Mouse (Mus musculus) ovary, adult 18-20 months (tissue): ENCODE measurements at regions not wholly inside any gene's neighbourhood (a gene's known extent, or its start where the extent isn't known, plus 50 kb on each side); places are given as distances from the start of the nearest gene placed in this dataset.

Experiments used
- DNase-seq: peaks from one replicate; pipeline ENCODE4 v3.0.0; 2022; ENCODE audit warnings: low spot score, mixed read lengths

DNA sequence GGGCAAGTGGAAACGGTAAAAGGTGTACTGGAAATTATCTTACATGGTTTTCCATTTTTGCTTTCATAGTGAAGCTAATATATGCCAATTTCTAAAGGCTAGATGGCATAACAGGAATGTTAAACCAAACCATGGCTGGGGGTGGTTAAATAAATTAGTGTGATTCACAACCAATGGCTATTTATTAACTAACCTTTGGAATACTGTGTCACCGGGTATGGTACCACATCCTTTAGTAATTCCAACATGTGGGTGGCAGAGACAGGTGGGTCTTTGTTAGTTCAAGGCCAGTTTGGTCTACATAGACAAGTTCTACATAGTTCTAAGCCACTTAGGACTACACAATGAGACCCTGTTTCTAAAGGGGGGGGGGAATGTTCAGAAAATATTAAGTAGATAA, 179.8 kb upstream of the Plxnc1 start:
- DNase-seq: no peak

DNA sequence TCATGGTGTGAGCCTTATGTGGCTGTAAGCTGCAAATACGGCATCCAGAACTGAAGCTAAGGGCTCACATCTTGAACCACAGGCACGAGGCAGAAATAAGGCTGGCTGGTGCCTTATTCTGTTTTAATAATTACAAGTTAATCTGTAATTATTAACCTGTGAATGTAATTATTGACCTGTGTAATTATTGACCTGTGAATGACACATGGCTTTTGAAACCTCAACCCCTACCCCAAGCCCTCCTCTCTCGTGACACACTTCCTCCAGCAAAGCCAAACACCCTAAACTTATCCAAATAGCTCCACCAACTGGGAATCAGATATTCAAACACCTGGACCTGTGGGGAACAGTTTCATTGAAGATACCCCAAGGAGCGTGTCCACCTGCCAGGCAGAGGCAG, 175.4 kb upstream of the Plxnc1 start:
- no peak for DNase-seq

DNA sequence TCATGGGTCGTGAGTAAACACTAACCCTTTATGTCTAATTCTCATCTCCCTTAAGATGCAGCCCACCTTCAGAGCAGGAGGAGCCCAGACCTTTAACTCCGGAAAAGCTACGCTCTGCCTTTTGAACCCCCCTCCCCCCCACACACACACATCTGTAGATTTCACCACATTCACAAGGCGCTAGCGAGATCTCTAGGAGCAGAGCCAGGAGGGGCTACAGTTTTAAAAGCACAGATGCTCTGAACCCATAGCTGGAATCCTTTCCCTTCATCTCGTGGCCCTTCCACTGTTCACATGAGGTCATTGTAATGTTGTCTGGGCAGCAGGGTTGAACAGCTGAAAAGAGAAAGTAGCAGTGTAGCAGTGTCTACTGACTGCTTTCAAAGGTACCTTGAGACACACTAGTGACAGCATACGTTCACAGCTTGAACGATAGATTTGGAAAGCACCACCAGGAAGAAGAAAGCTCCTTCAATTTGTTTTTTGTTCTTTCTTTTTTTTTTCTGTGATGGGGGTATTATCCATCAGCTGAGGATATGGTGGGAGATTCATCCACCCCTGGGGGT, 174.2 kb upstream of the Plxnc1 start:
- no peak for DNase-seq

GRCm38 (mm10) chr10:95117731-95118212, 173.1 kb upstream of the Plxnc1 start:
- DNase-seq: no peak

- peak; percentile 69 for DNase-seq
These were observed 172.6 kb upstream of the Plxnc1 start for GRCm38 (mm10) chr10:95117041-95117730.

GRCm38 (mm10) chr10:95116579-95117011, 172.0 kb upstream of the Plxnc1 start:
- DNase-seq: no peak

DNA sequence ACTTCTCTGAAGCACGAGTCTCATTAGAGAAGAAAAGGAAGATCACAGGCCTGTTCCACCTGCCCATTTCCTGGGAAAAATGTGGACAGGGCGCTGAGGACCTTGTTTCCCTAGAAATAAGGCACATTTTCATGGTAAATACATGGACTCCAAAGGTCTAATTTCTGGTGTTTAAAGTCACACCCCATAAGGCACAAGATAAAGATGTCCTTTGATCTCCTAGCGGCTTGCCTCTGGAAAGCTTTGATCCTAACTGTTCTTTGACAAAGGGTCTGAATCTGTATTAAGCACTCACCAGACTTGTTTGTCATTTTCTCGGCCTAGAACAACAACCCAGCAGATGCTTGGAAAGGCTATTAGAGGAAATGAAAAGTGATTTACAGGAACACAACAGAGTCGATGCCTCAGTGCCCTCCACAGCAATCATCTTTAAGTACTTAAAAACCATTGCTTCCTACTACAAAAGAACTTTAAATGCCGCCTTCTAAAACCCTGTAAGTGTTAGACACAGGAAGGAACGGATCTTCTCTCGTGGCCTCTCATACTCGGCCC, 168.3 kb upstream of the Plxnc1 start:
- no peak for DNase-seq

DNA sequence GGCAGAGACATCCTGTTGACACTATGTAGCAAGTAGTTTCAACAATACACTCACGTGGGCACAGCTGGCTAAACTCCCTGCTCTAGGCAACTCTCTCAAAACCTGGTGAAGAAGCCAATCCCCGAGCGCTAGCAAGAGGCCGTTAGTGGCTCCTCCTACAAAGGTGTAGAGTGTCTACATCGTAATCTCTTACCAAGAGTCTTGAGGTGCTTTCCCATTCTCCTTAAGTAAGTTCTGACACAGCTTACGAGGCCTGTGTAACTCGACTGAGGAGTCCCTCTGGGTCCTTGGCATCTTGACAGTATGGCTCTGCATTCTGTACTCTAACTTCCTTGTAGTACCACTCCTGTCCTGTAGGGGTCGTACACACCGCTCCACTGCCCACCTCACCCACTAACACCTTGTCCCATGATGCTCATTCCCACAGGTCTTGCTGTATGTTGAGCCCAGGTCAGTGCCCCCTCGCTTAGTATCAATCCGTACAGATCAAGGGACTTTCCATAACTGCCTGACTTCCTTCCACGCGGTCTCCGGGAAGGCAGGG, 167.7 kb upstream of the Plxnc1 start:
- no peak for DNase-seq

DNA sequence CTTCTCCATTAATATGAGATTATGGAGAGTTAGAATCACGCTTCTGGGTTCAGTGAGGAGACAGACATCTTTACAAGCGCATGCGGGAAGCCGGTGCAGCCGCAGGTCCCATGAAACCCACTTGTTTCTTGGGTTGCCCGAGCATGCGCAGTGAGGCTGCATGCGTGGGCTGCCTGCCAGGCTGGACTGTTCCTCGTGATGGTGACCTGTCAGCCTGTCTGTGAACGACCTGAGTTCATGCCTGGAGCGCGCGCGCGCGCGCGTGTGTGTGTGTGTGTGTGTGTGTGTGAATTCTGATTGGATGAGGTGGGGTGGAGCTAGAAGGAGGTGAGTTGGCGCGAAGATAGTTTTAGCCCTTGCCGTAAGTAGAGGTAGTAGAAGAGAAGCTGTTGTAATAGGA, 166.2 kb upstream of the Plxnc1 start:
- DNase-seq: no peak

DNA sequence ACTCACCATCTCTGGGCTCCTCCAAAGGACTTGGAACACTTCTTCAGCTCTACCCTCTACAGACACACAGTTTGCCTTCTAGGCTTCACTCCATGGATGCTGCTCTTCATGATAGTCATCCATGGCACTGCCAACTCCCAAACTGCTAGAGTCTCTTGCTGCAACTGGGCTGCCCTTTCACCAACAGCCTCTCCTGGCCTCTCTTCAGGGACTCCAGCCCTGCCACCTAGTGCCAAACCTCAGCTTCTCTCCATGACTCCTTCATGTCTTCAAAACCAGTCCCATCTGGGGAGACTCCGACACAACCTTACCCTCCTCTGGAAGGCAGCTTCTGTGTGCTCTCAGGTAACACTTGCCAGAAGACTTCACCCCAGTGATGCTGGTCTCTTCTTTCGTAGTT, 164.9 kb upstream of the Plxnc1 start:
- no peak for DNase-seq

GRCm38 (mm10) chr10:95107532-95108251, 163.1 kb upstream of the Plxnc1 start:
- no peak for DNase-seq

DNA sequence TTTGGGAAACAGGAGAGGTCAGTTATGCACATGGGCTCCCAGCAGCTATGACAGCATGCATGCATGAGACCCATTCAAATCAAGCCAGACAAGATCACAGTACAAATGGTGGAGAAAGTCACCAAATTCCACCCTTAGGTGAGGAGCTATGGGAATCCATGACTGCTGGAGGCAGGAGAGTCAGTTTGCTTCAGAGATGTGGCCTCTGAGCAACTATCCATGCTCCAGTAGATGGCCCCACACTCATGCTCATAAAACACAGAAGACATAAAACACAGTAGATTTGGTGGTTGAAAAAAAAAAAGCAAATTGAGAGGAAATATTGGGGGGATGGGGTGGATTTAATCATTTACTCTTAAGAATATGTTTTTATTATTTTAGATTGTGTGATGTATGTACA, 159.2 kb upstream of the Plxnc1 start:
- no peak for DNase-seq

GRCm38 (mm10) chr10:95102981-95103380, 158.3 kb upstream of the Plxnc1 start:
- no peak for DNase-seq

DNA sequence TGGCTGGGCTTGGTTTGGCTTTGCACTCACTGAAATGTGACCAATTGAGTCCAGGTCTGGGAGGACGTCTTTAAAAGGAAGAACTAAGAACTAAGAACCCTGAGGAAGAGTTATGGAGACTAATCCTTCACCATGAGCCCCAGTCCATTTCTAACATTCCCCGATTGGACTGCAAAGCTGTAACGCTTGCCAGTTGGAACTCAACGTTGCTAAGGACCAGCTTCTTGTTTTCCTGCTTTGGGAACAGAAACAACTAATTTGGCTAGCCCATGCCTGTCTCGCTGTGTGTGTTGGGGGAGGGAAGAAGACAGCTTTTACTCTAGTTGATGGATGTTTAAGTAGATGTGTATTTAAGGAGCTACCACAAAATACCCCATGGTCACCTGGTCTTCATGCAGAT, 155.3 kb upstream of the Plxnc1 start:
- DNase-seq: no peak

GRCm38 (mm10) chr10:95095847-95096246, 151.2 kb upstream of the Plxnc1 start:
- no peak for DNase-seq

- DNase-seq: no peak
These were observed 150.1 kb upstream of the Plxnc1 start for GRCm38 (mm10) chr10:95094771-95095170.

DNA sequence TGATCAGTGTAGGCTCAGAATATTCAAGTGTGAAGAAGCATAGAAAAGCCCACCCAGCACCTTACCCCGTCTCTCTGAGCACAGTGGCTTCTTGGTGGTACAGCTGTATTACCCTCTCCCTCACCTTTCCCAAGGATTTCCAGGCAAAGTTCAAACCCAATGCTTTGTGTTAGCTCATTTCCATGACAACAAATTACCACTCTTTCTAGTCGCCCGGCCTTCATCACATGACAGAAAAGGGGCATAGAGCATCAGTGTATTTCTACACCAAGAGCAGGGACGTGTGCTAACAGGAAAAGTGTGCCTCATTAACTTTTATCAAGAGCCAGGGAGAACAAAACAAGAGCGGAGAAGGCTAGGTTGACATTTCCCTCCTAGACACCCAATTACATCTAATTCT, 148.6 kb upstream of the Plxnc1 start:
- DNase-seq: no peak

- no peak for DNase-seq
These were observed 146.5 kb upstream of the Plxnc1 start for GRCm38 (mm10) chr10:95091086-95091485.

DNA sequence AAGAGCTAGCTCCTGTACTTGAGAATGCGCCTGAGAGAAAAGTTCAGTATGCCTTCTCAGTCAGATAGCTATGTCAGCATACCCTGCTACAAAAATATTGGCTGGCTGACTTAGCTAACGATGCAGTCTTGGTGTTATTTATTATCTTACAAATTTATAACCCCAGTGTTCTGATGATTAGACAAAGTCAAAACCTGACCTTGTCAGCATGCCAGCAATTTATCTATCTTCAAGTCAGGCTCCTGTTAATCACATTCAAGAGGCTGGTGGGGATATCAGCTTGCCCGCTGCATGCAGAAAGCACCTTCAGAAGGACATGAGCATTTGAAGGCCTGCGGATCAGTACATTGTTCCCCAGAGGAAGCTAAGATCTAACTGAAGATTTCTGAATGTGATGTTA, 146.0 kb upstream of the Plxnc1 start:
- peak; percentile 35 for DNase-seq

- no peak for DNase-seq
These were observed 145.4 kb upstream of the Plxnc1 start for GRCm38 (mm10) chr10:95090035-95090434.

GRCm38 (mm10) chr10:95087864-95088570, 143.4 kb upstream of the Plxnc1 start:
- DNase-seq: peak; percentile 66

DNA sequence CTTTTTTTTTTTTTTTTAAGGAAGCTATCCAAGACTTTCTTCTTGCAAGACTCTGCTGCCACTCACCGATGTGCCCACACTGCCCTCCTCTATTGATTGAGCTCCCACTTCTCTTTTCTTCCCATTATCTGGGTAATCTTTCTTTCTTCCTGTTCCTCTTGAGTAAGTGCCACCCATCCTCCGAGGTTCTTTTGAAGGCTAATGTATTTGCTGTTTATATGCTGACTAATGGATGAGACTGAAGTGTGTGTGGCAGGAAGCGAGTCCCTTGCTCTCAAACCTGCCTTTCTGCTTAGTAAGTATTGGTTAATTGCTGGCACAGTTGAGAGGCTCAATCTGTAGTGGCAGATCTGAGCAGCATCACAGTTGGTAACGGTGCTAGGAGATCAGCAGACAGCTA, 142.1 kb upstream of the Plxnc1 start:
- no peak for DNase-seq
